Mouse (Mus musculus) CD8-positive naive resting alpha-beta T cell, adult 2 months (primary cell): Measurements from ENCODE around the gene Stx8.
A peak's percentile ranks its signal among the peaks of the same experiment; 100 is the strongest.

Experiments
- DNase-seq, 2 experiments: peaks; one replicate each; pipeline ENCODE4 v3.0.0; 2022; ENCODE audit warnings: low read depth in 2 of 2, low spot score in 2 of 2

The Stx8 gene

DNA sequence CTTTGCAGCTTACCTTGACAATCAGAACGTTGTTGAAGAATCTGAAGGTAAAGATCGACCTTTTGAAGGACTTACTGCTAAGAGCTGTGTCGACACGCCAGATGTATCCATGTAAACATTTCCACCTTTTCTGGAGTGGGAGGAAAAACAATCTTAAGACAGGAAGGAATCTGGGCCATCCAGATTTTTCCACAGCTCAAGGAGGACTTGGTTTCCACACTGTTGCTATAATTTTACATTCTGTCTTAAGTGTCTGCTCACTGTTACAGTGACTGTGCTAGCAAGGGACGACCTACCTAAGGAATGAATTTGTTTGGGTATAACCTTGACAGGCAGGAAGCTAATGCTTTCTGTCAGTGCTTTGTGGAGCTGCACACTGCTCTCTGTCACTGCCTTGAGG is 7.2 kb downstream of the Stx8 start:
- no peak for DNase-seq

DNA sequence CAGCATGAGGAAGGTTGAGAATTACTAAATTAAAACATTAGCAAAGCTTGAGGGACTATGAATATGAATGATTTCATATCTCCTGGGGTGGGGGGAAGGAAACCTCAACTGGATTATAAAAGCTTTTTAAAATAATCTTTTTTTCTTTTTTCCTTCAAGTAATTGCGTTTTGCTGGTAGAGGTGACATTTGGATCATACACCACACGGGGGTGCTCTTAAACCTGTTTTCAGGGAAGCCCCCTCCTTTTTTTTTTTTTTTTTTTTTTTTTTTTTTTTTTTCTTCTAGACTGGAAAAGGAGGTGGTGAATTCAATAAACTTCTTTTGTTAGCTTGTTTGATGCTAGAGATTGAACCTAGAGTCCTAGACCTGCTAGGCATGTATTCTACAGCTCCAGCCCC is 9.3 kb downstream of the Stx8 start:
- DNase-seq, result no peak

DNA sequence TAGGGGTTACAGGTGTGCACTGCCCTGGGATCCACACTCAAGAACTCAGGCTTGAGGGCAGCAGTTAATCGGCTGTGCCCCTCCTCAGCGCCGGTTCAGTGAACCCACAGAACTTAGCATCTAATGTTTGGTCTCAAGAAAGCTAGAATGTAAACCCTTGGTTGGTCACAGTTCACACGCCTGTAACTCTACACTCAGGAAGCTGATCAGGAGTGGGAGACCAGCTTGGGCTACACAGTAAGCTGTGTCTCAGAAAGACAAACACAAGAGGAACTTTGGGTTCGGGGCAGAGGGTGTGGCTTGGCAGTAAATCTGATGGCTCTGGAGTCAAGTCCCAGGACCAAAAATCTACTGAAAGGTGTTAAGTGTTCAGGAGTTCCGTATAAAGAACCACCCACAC is 17.6 kb downstream of the Stx8 start:
- no peak for DNase-seq

DNA sequence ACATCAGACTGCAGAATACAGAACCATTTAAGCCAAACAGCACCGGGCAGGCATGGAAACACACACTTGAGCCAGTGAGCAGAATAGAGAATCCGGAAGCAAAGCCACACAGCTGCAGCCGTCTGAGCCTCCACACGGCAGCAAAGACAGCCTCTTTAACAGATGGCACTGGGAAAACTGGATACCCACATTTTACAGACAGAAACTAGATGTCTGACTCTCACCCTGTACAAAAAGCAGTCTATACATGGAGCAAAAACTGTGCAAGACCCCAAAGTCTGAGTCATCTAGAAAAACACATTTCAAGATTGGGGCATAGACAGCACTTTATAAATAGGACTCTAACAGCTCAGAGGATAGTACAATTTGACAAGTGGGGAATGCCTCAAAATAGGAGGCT is 25.2 kb downstream of the Stx8 start:
- no peak for DNase-seq

DNA sequence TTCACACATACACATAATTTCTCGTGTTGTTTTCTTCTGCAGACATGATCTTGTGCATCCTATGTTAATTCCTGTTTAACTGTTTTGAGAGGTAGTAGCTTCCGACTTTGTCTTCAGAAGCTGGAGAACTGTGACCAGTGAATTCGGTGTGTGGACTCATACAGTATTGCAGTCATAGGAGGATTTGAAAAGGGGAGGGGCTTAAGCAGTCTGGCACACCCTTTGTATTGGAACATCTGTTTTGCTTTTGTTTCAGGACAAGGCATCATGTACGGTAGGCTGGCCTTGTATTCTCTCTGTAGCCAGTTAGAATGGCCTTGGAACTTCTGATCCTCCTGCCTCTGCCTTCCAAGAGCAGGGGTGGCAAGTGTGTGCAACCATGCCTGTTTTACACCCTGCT is 30.0 kb downstream of the Stx8 start:
- DNase-seq, result no peak

DNA sequence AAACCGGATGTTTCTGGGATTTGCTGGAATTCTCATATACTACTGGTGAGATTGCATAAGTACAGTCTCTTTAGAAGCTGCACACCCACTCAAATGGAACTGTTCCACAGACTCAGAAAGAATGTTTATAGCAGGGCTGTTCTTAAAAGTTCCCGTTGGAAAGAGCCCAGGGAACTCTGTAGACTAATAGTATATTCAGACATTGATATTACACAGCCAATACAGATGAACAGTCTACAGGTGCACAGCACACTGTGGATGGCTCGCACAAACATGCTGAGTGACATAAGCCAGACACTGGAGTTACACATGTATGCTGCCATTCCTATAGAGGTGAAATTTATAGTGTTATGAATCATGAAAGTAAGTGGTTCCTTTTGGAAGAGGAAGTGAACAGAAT is 32.9 kb downstream of the Stx8 start:
- no peak for DNase-seq

DNA sequence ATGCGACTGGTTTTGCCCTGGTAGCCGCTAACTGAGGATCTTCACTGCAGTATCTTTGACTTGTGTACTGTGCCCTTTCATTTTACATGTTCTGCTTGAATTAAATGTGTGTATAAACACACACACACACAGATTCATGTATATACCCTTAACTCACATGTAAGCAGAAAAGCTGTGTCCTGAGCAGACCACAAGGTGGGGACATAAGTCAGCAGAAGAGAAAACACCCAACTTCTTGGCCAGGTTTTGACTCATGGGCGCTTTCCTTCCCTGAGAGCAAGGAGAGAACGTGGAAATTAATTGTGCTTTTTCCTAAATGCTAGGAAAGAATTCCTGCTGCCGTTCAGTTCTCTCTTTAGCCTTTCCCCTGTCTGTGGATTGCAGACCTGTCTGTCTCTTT is 33.6 kb downstream of the Stx8 start:
- DNase-seq, result no peak

DNA sequence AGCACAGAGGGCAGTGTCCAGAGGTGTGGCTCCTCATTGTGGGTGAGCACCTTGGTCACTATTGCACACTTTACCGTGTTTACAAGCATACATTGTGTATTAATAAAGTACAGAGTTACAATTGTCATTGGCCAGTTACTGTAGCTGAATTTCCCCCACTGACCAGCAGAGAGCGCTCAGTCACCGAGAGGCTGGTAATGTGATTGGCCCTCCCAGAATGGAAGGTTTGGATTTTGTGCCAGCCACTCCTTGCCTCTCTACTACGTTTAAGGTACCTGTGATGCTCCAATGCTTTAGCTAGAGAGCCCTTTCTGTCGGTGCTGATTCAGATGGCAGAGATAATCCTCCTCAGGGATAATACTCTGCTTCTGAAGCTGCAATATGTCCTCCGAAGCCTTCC is 38.2 kb downstream of the Stx8 start:
- peak in 1 of 2 experiments; percentile 14 for DNase-seq

DNA sequence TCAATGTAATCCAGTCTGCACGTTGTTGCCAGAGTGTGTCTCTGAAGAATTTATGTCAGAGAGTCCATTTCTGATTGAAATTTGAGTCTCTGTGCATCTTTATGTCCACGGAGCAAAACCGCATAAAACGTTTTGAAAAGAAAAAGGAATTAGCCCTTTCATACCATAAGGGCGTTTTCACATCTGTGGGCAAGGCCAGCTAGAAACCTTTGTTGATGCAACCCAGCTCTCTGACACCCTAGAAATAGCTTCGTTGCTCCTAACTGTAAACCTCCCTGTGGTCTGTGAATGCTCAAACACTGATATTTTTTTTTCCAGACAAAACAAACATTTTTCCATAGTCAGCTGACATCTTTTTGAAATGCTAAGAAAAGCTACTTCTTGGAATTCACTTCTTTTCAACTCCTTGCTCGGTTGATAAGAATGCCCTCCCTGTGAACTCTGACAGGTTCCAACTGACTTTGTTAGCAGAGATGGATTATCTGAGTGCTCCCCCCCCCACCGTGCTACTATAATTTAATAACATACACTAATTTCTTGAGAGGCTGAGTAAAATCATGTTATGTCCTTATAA is 40.3 kb downstream of the Stx8 start:
- no peak for DNase-seq

DNA sequence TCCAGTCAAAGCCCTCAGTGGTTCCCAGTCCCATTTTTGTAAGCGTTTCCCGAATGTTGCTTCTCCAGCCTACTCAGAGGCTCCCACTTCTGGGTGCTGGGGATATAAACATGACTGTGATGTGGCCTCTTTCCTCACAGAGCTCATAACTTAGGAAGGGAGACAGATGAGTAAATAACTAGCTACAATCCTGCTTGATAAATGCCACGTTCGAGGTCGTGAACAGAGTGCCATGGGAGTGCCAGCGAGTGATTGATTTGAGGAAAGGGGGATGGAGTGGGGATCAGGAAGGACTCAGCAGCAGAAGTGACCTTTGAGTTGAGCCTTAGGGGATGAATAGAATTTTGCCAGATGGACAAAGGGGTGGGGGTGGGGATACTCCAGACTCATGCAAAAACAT is 41.7 kb downstream of the Stx8 start:
- no peak for DNase-seq

DNA sequence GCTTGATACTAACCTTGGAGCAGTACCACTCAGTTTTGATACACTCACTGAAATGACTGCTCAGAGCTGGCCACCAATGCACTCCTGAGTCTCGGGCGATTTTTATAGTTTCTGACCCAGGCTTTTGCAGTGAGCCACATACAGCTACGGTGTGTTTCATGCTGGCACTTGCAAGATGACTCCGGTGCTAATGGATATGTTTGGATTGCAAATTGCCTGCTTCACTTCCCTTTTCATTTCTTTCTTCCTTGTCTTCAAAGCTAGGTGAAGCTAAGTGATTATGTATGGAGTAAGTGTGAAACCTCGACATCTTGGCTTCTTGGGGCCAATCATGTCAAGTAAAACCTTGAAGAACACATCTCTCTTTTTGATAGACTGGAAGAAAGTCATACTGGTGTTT is 43.4 kb downstream of the Stx8 start:
- DNase-seq, result no peak

DNA sequence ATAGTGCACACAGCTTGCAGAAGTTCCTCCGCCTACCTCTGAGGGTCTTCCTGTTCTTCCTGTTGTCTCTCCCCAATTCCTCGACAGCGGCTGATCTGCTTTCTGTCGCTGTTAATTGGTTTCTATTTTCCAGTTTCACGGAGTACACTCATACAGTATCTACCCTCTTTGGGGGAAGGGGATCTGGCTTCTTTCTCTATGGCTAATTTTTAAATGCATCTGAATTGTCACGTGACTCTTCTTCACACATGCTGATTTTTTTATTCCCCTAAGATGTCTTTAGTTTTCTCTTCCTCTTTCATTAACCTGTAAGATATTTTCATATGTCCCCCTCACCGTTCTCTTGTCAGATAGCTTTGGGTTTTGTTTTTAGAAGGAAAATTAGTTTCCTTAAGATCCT is 46.2 kb downstream of the Stx8 start:
- DNase-seq, result no peak

DNA sequence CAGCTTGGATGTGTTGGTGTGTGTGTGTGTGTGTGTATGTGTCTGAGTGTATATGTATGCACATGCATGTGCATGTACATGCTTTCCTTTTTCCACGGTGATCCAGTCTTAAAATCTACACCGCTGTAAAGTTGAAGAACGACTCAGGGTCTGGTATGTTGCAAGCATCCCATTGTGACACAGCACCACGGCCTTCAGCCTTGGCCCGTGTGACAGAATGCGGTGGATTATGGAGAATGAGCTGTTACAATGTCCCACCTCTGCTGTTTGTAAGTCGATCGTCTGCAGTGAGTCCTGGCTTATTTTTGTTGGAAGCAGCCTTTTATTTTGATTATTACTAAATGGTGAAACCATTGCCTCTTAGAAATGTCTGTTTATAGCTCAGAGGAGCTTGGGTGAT is 52.2 kb downstream of the Stx8 start:
- DNase-seq, result no peak

DNA sequence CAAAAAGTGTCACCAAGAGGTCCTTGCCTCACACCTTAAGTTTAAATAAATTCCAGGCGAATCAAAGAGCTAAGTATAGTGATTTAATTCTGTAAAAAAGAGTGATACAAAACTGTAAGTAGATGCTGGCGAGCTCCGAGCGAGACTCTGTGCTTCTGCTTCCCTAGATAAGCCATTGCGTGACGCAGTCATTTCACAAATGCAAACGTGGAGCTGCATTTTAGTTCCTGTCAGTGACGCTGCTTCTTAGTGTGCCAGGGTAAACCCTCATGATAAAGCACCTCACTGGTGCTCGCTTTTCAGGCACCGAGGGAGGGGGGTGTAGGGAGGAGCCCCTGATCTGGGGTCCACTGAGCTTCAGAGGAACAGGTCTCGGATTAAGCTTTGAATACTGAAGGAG is 53.2 kb downstream of the Stx8 start:
- DNase-seq, result no peak

DNA sequence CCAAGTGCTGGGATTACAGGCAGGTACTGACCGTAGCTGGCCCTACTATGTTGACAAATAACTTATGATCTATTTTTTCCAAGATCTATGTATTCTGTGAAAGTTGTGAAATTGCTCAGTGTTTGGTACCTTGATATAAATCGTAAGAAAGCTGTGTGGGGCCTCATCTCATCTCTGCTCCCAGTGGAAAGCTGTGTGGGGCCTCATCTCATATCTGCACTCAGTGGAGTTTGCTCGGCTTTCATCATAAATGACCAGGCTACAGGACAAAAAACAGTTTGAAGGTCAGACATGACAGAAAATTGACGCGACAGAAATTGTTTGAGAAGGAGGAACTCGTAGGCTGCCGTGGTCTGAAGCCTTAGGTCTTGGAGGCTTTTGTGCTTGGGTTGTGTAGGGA is 56.0 kb downstream of the Stx8 start:
- no peak for DNase-seq

DNA sequence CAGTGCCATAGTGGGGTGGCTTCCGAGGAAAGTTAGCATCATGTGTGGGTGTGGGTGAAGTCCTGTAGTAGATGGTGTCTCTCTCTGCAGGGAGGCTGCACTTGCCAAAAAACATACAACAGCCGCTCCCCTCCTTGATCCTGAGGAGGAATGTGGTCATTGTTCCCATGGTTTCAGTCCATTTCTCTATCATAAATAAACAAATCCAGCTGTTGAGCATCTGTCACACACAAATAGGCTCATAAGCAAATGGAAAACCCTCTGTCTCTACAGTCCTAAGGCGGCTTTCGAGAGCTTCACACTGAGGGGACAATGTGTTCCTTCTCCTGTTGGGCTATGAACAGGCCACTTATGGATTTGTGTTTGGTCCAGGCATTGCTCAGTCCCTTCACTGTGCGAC is 56.9 kb downstream of the Stx8 start:
- DNase-seq, result no peak

DNA sequence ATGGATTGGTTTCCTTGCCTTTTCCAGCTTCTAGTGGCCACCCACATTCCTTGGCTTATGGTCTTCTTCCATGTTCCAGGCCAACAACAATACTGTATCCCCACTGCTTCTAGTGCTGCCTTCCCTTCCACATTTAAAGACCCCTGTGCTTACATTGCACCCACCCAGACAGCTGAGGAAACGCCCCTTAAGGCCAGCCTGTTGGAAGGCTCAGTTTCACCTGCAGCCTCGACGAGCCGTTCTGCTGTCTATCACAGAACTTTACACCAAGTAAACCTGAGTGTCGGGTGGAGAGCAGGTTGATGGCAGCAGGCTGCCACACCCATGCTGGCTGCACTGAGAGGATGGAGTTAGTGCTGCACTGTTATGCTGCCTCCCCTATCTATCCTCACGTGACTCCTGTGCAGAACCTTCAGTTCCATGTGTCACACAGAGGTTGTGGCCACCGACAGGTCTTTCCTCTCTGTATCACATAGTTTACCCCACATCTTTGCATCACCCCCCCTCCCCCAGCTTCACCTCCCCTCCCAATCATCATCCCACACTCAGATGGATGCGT is 57.9 kb downstream of the Stx8 start:
- no peak for DNase-seq

DNA sequence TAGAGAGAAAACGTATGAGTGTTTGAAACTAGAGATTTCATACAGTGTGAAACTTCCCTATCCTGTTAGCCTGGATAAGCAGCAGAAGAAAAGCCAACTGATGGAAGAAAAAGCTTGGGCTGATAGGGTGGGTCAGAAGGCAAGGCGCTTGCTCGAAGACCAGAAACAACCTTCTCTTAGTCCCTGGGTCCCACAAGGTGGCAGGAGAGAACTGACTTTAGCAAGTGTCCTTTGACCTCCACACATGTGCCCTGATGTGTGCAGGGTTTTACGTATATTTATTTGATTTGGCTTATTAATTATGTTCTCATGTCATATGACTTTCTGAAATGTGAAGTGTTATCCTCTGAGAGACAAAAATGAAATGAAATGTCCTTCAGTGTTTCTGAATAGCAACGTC is 60.6 kb downstream of the Stx8 start:
- no peak for DNase-seq

DNA sequence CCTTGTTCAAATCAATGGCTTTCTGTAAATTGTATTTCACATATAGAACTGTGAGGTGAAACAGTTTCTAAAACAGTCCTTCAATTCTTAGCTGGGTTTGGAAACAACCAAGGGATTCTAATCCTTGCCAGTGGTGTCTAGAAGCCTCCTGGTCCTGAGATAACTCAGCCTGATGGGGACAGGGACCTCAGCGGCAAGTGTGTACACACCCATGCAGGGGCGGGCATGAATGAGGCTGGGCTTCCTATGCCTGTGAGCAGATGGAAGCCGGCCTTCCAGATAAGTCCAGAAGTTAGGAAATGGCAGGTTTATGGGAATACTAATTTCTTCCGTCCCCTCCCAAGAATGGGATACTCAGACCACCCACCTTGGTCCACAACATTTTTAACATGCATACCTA is 63.1 kb downstream of the Stx8 start:
- DNase-seq, result no peak

DNA sequence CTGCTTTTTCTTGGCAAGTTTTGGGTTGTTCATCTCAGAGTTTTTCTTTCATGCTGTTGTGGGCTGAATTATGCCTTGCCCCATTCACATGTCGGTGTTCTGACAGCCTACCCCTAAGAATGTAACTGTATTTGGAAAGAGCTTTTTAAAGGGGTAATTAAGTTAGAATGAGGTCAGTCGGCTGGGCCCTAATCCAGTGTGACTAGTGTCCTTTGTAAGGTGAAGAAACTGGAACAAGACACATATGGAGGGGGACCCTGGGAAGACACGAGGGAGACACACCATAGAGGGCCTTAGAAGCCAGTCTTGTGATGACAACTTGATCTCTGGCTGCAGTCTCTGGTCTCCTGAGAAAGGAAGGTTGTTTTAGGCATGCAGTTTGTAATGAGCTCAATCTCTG is 63.9 kb downstream of the Stx8 start:
- no peak for DNase-seq

DNA sequence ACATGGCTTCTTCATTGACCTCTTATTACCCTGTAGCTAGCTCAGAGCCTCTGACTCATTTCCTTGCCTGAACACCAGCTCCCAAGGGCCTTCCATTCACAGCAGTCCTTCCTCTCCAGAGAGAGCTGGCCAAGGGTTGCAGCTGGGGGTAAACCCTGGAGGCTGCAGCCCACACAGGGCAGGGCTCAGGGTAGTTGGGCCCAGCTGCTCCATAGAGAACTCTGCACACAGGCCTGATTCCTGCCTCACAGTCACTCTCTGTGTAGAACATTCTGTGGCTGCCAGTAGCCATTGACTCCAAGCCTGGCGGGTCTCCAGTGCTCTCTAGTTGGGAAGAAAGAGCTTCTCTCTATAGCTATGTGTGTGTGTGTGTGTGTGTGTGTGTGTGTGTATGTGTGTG is 64.8 kb downstream of the Stx8 start:
- DNase-seq, result no peak

DNA sequence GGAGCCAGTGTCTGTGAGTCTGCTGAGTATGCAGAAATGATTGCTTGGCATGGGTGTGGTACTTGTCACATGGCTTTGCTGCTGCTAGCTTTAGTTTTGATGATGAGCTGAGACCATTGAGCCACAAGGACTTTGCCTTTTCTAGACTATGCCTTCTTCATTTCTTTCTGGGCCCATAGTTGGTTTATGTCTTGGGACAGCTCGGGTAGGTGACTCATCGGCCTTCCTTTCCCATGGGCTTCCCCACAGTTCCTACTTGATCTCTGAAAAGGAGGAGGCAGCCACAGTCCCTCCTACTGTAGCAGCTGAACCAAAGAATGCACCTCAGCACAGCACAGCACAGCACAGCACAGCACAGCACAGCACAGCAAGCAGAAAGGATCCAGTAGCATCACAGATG is 66.5 kb downstream of the Stx8 start:
- no peak for DNase-seq

DNA sequence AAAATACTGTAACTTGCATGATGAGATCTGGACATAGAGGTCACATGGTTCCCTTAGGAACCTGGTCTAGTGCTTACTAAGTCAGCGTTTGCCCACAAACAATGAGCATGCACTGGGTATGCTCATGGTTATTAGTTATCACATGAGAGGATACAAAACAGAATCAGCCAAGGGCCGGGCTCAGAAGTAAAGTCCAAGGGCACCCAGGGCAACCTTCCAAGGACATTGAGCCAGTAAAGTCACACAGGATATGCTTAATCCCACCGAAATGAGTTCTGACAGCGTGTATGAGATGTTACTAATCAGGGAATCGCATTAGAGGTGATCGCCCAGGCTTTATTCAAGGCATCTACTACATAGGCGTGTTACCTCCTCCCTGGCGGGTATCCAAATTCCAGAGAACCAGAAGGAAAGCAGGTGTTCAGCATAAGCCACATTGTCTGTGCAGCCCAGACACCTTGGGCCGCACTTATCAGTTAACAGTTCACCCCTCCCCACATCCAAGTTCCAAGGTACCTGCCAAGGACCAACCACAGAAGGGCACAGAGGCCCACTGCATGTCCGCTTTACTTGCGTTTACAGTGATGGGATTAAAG is 67.4 kb downstream of the Stx8 start:
- no peak for DNase-seq
